Mouse (Mus musculus): Measurements from ENCODE around the gene Acvrl1. TPM values are rescaled to one million over a fixed set of nuclear protein-coding genes. Genes with fewer than 3 reads are reported as not detected.

Gene Acvrl1
- polyA plus RNA-seq (2016; fragmentation: Nextera tagmentation; extraction: Ambion mirVana), result 8.9 and 10.7 TPM in 2 replicates

GRCm38 (mm10) chr15:101128181-101129089, at the start of gene Acvrl1:
Gene Acvrl1 (plus strand): TSS chr15:101128522.
- Histone ChIP-seq H3K9me3 (replicated peaks) (no peaks in the 10 kb centered on the region; the same call in 1 of the 2 replicates), H3K27ac (replicated peaks) (peak within 1 kb of the TSS; percentile 46; the same call in 1 of the 2 replicates), H3K4me3 (peak within 1 kb of the TSS; percentile 50), H3K4me1 (peaks cover 35% of the 10 kb centered on the region), H3K36me3 (no peaks in the 10 kb centered on the region), H3K27me3 (ENCODE audit: low read depth, poor library complexity, severe bottlenecking) (peaks cover 83% of the 10 kb centered on the region)
- peak; percentile 48 for DNase-seq (ENCODE audit: low spot score)
- WGBS, result 4% methylated on average over 46 of the region's 46 CpGs

- WGBS, result under 1% methylated on average over 30 of the region's 30 CpGs
- H3K27ac ChIP-seq (replicated peaks), result peak overlapping the region; percentile 100
- peaks cover 8% of the 10 kb centered on the region for H3K36me3 ChIP-seq
- DNase-seq (ENCODE audit: low spot score), result peak; percentile 91
- peaks cover 86% of the 10 kb centered on the region for H3K4me1 ChIP-seq
- no peaks in the 10 kb centered on the region for H3K9me3 ChIP-seq (replicated peaks)
- H3K4me3 ChIP-seq, result peak overlapping the region; percentile 97
- H3K27me3 ChIP-seq (ENCODE audit: low read depth, poor library complexity, severe bottlenecking), result no peaks in the 10 kb centered on the region
Observed at GRCm38 (mm10) chr15:101078731-101079156, 49.6 kb upstream of the Acvrl1 start.

GRCm38 (mm10) chr15:101080031-101080520, 48.2 kb upstream of the Acvrl1 start:
- DNase-seq (ENCODE audit: low spot score), result no peak
- H3K27ac ChIP-seq (replicated peaks), result peak overlapping the region; percentile 52; the same call in 1 of the 2 replicates
- WGBS, result 77% methylated on average over 9 of the region's 9 CpGs
- H3K27me3 ChIP-seq (ENCODE audit: low read depth, poor library complexity, severe bottlenecking), result no peaks in the 10 kb centered on the region
- H3K4me3 ChIP-seq, result no peak overlapping the region
- no peaks in the 10 kb centered on the region for H3K9me3 ChIP-seq (replicated peaks)
- no peaks in the 10 kb centered on the region for H3K36me3 ChIP-seq
- H3K4me1 ChIP-seq, result peaks cover 75% of the 10 kb centered on the region

- Histone ChIP-seq H3K9me3 (replicated peaks) (no peaks in the 10 kb centered on the region), H3K27ac (replicated peaks) (no peak overlapping the region; the same call in 1 of the 2 replicates), H3K4me1 (peaks cover 65% of the 10 kb centered on the region), H3K4me3 (no peak overlapping the region), H3K27me3 (ENCODE audit: low read depth, poor library complexity, severe bottlenecking) (no peaks in the 10 kb centered on the region), H3K36me3 (no peaks in the 10 kb centered on the region)
- whole genome bisulfite sequencing, result 81% methylated on average over 7 of the region's 7 CpGs
- no peak for DNase-seq (ENCODE audit: low spot score)
Observed at GRCm38 (mm10) chr15:101081035-101081548, 47.2 kb upstream of the Acvrl1 start.

GRCm38 (mm10) chr15:101082236-101082635, 46.1 kb upstream of the Acvrl1 start:
- H3K4me1 ChIP-seq, result peaks cover 54% of the 10 kb centered on the region
- DNase-seq (ENCODE audit: low spot score), result no peak
- WGBS, result 63% methylated on average over 4 of the region's 4 CpGs
- no peaks in the 10 kb centered on the region for H3K9me3 ChIP-seq (replicated peaks)
- H3K27ac ChIP-seq (replicated peaks), result peak overlapping the region; percentile 19; the same call in 1 of the 2 replicates
- H3K36me3 ChIP-seq, result no peaks in the 10 kb centered on the region
- H3K4me3 ChIP-seq, result no peak overlapping the region
- peaks cover 5% of the 10 kb centered on the region; the same call in 1 of the 2 replicates for H3K27me3 ChIP-seq (ENCODE audit: low read depth, poor library complexity, severe bottlenecking)

- no peaks in the 10 kb centered on the region for H3K36me3 ChIP-seq
- H3K4me1 ChIP-seq, result peaks cover 49% of the 10 kb centered on the region
- DNase-seq (ENCODE audit: low spot score), result no peak
- 73% methylated on average over 10 of the region's 10 CpGs for WGBS
- H3K27ac ChIP-seq (replicated peaks), result no peak overlapping the region
- no peak overlapping the region for H3K4me3 ChIP-seq
- H3K27me3 ChIP-seq (ENCODE audit: low read depth, poor library complexity, severe bottlenecking), result peaks cover 8% of the 10 kb centered on the region; the same call in 1 of the 2 replicates
- H3K9me3 ChIP-seq (replicated peaks), result no peaks in the 10 kb centered on the region
Observed at GRCm38 (mm10) chr15:101084499-101084898, 43.8 kb upstream of the Acvrl1 start.

- Histone ChIP-seq H3K4me1 (peaks cover 32% of the 10 kb centered on the region), H3K27me3 (ENCODE audit: low read depth, poor library complexity, severe bottlenecking) (peaks cover 27% of the 10 kb centered on the region), H3K27ac (replicated peaks) (0 out of 2 replicates have a peak overlapping the region, but pooled peaks have one; percentile 23), H3K4me3 (no peak overlapping the region), H3K36me3 (no peaks in the 10 kb centered on the region), H3K9me3 (replicated peaks) (no peaks in the 10 kb centered on the region)
- 82% methylated on average over 9 of the region's 9 CpGs for WGBS
- no peak for DNase-seq (ENCODE audit: low spot score)
Observed at GRCm38 (mm10) chr15:101086451-101086850, 41.9 kb upstream of the Acvrl1 start.

GRCm38 (mm10) chr15:101086956-101087355, 41.4 kb upstream of the Acvrl1 start:
- no peak for DNase-seq (ENCODE audit: low spot score)
- H3K36me3 ChIP-seq, result no peaks in the 10 kb centered on the region
- H3K4me3 ChIP-seq, result no peak overlapping the region
- peaks cover 32% of the 10 kb centered on the region for H3K27me3 ChIP-seq (ENCODE audit: low read depth, poor library complexity, severe bottlenecking)
- no peak overlapping the region for H3K27ac ChIP-seq (replicated peaks)
- no peaks in the 10 kb centered on the region for H3K9me3 ChIP-seq (replicated peaks)
- WGBS, result 89% methylated on average over 3 of the region's 3 CpGs
- peaks cover 32% of the 10 kb centered on the region for H3K4me1 ChIP-seq

- Histone ChIP-seq H3K27me3 (ENCODE audit: low read depth, poor library complexity, severe bottlenecking) (peaks cover 34% of the 10 kb centered on the region), H3K36me3 (no peaks in the 10 kb centered on the region), H3K4me1 (peaks cover 37% of the 10 kb centered on the region), H3K9me3 (replicated peaks) (no peaks in the 10 kb centered on the region), H3K4me3 (no peak overlapping the region), H3K27ac (replicated peaks) (no peak overlapping the region)
- DNase-seq (ENCODE audit: low spot score), result no peak
- WGBS, result 60% methylated on average over 4 of the region's 4 CpGs
Observed at GRCm38 (mm10) chr15:101088291-101088690, 40.0 kb upstream of the Acvrl1 start.

GRCm38 (mm10) chr15:101091551-101091950, 36.8 kb upstream of the Acvrl1 start:
- Histone ChIP-seq H3K4me1 (peaks cover 65% of the 10 kb centered on the region), H3K9me3 (replicated peaks) (no peaks in the 10 kb centered on the region), H3K27me3 (ENCODE audit: low read depth, poor library complexity, severe bottlenecking) (peaks cover 63% of the 10 kb centered on the region), H3K36me3 (no peaks in the 10 kb centered on the region), H3K27ac (replicated peaks) (peak overlapping the region; percentile 89), H3K4me3 (no peak overlapping the region)
- no peak for DNase-seq (ENCODE audit: low spot score)
- 94% methylated on average over 8 of the region's 8 CpGs for WGBS

- WGBS, result 14% methylated on average over 14 of the region's 14 CpGs
- Histone ChIP-seq H3K27ac (replicated peaks) (peak overlapping the region; percentile 89), H3K36me3 (no peaks in the 10 kb centered on the region), H3K27me3 (ENCODE audit: low read depth, poor library complexity, severe bottlenecking) (peaks cover 65% of the 10 kb centered on the region), H3K9me3 (replicated peaks) (no peaks in the 10 kb centered on the region), H3K4me1 (peaks cover 72% of the 10 kb centered on the region), H3K4me3 (peak overlapping the region; percentile 42)
- DNase-seq (ENCODE audit: low spot score), result peak; percentile 72
Observed at GRCm38 (mm10) chr15:101092121-101092828, 36.0 kb upstream of the Acvrl1 start.
